Comparison of ENCODE assay signal across 30 mouse cellular contexts in genomic region chr3:50272222-50272621, GRCm38 (mm10).
DNase-seq lines count a peak whose midpoint lies in the region; ATAC-seq and TF ChIP-seq lines count a peak whose summit lies in the region.
"Had no signal": no experiment of that assay in that cellular context is flagged by ENCODE, and none has a peak within 500 bp of the region (broad histone marks: within the 10 kb centered on the region; RNA-seq: fewer than 3 reads in every experiment).

No protein-coding gene starts in this region.

- no peaks in the 10 kb centered on the region for H3K4me1 ChIP-seq in kidney, postnatal 0 days (replicated peaks; ENCODE audit: insufficient read depth, low read length)
- no peaks in the 10 kb centered on the region for H3K4me1 ChIP-seq in intestine, embryonic 16.5 days (ENCODE audit: control insufficient read depth, insufficient read depth, low read length)
- H3K4me1 ChIP-seq: embryonic facial prominence, embryonic 10.5 days; embryonic facial prominence, embryonic 13.5 days; heart, embryonic 12.5 days; heart, embryonic 15.5 days had no signal

- no peak overlapping the region for H3K27ac ChIP-seq in kidney, postnatal 0 days
- no peak overlapping the region for H3K27ac ChIP-seq in intestine, embryonic 16.5 days (ENCODE audit: low read length)
- H3K27ac ChIP-seq: embryonic facial prominence, embryonic 10.5 days; embryonic facial prominence, embryonic 13.5 days; forebrain, embryonic 10.5 days; forebrain, embryonic 13.5 days; heart, embryonic 15.5 days; hindbrain, embryonic 10.5 days; hindbrain, embryonic 14.5 days; hindbrain, postnatal 0 days had no signal

- POLR2A ChIA-PET in Patski (lab: Charles Lee) = interaction anchor here (0.6 kb wide), 1 partner anchor 9 kb away, joined by 3 read pairs; no protein-coding TSS in a partner anchor

- ATAC-seq in kidney, postnatal 0 days (replicated peaks; ENCODE audit: low FRiP score, low read depth) = peak; percentile 40; the same call in 1 of the 2 replicates
- ATAC-seq in Patski = peak; percentile 83
- ATAC-seq in intestine, embryonic 16.5 days = no peak
- ATAC-seq: forebrain, embryonic 13.5 days; forebrain, embryonic 16.5 days; hindbrain, postnatal 0 days; inflammation-experienced regulatory T-cells, adult 6 months had no signal

- H3K36me3 ChIP-seq in kidney, postnatal 0 days (ENCODE audit: insufficient read depth, low read length) = no peaks in the 10 kb centered on the region
- no peaks in the 10 kb centered on the region for H3K36me3 ChIP-seq in intestine, embryonic 16.5 days (ENCODE audit: control insufficient read depth, insufficient read depth, low read length)
- H3K36me3 ChIP-seq: embryonic facial prominence, embryonic 10.5 days; embryonic facial prominence, embryonic 13.5 days; forebrain, embryonic 10.5 days; heart, embryonic 12.5 days; heart, embryonic 15.5 days; hindbrain, embryonic 10.5 days had no signal

- peak; percentile 56 for DNase-seq in kidney, postnatal 0 days (ENCODE audit: low spot score)
- no peak for DNase-seq in kidney, adult 9 months
- DNase-seq in right cerebral cortex, adult 18-20 months = peak; percentile 2
- no peak for DNase-seq in right cerebral cortex, postnatal 36 days (ENCODE audit: low spot score in 2 of 2)
- no peak for DNase-seq in Patski (ENCODE audit: low read depth, low spot score)
- no peak for DNase-seq in spleen, postnatal 10 days (ENCODE audit: low spot score in 2 of 2)
- DNase-seq: adrenal gland, adult 2 months; adrenal gland, postnatal 14 days; cerebellum, adult 11-12 months; cerebellum, adult 8-10 months; cerebellum, postnatal 10 days; cerebellum, postnatal 36 days; embryo, embryonic 11 days; gastrocnemius, postnatal 25 days; heart, adult 18-20 months; heart, postnatal 10 days; heart, postnatal 36 days had no signal

- in situ Hi-C loops in Patski (cut with MboI; ENCODE audit: low pct_unique_long_range_greater_than_20kb) = no loop called here

- H3K4me3 ChIP-seq in kidney, postnatal 0 days (replicated peaks; ENCODE audit: low read depth, low read length) = no peak overlapping the region
- H3K4me3 ChIP-seq in intestine, embryonic 16.5 days (ENCODE audit: low read length) = no peak overlapping the region
- H3K4me3 ChIP-seq: embryonic facial prominence, embryonic 10.5 days; embryonic facial prominence, embryonic 13.5 days; erythroblast, embryonic 14.5 days; forebrain, embryonic 10.5 days; forebrain, embryonic 13.5 days; heart, embryonic 12.5 days; heart, embryonic 15.5 days; hindbrain, embryonic 10.5 days had no signal

- CTCF ChIA-PET in Patski (lab: Charles Lee) = interaction anchor here (1.0 kb wide), 1 partner anchor 32 kb away, joined by 3 read pairs; no protein-coding TSS in a partner anchor

- H3K4me2 ChIP-seq in kidney, postnatal 0 days (ENCODE audit: low read length) = no peak overlapping the region
- H3K4me2 ChIP-seq in intestine, embryonic 16.5 days (ENCODE audit: low read depth, low read length) = no peak overlapping the region
- H3K4me2 ChIP-seq: embryonic facial prominence, embryonic 13.5 days; forebrain, embryonic 13.5 days; heart, embryonic 12.5 days; heart, embryonic 15.5 days; hindbrain, embryonic 14.5 days had no signal

- H3K9me3 ChIP-seq in kidney, postnatal 0 days (replicated peaks; ENCODE audit: low read length) = no peaks in the 10 kb centered on the region
- no peaks in the 10 kb centered on the region for H3K9me3 ChIP-seq in intestine, embryonic 16.5 days (ENCODE audit: control insufficient read depth, low read length)
- H3K9me3 ChIP-seq: embryonic facial prominence, embryonic 10.5 days; embryonic facial prominence, embryonic 13.5 days; forebrain, embryonic 10.5 days; forebrain, embryonic 13.5 days; heart, embryonic 12.5 days; heart, embryonic 15.5 days; hindbrain, embryonic 10.5 days had no signal

- no peak for TF ChIP-seq CTCF in kidney, postnatal 0 days (IDR thresholded peaks at IDR 0.05; ENCODE audit: low read depth)
- no peak for TF ChIP-seq CTCF in Patski (IDR thresholded peaks at IDR 0.05)

- no peaks in the 10 kb centered on the region for H3K27me3 ChIP-seq in kidney, postnatal 0 days (ENCODE audit: insufficient read depth, low read length)
- peaks cover 4% of the 10 kb centered on the region for H3K27me3 ChIP-seq in Patski
- H3K27me3 ChIP-seq in intestine, embryonic 16.5 days (replicated peaks; ENCODE audit: control insufficient read depth, insufficient read depth, low read length) = no peaks in the 10 kb centered on the region
- H3K27me3 ChIP-seq: embryonic facial prominence, embryonic 13.5 days; forebrain, embryonic 13.5 days; heart, embryonic 12.5 days; heart, embryonic 15.5 days had no signal

- no peak overlapping the region for H3K9ac ChIP-seq in kidney, postnatal 0 days (ENCODE audit: low read depth, low read length)
- no peak overlapping the region for H3K9ac ChIP-seq in intestine, embryonic 16.5 days (ENCODE audit: low read depth, low read length)
- H3K9ac ChIP-seq: embryonic facial prominence, embryonic 13.5 days; forebrain, embryonic 13.5 days; heart, embryonic 12.5 days; heart, embryonic 15.5 days; hindbrain, embryonic 14.5 days had no signal

Comparison
In these comparisons a context has a peak if more than half of its experiments do, and no peak if none do; other contexts are left out.
1. DNase-seq: peak in kidney, postnatal 0 days (single experiment) and right cerebral cortex, adult 18-20 months (single experiment); none in kidney, adult 9 months (single experiment), right cerebral cortex, postnatal 36 days (0 of 2), Patski (single experiment) and spleen, postnatal 10 days (0 of 2).